Mouse (Mus musculus): Measurements from ENCODE around the gene Lrrc8d.

GRCm38 (mm10) chr5:105874476-105874875 lies 174.7 kb downstream of the Lrrc8d start:
- no peak for TF ChIP-seq CTCF (IDR thresholded peaks at IDR 0.05; ENCODE audit: borderline replicate concordance, extremely low read depth, insufficient read depth, insufficient read length)
- TF ChIP-seq POLR2A (IDR thresholded peaks at IDR 0.05; ENCODE audit: borderline replicate concordance, extremely low read depth, insufficient read depth, insufficient read length, poor library complexity, severe bottlenecking), result no peak
